Mouse (Mus musculus) CD8-positive naive resting alpha-beta T cell, adult 57 days (primary cell): Measurements from ENCODE around the gene Pgam2. TPM values are rescaled to one million over a fixed set of nuclear protein-coding genes. Genes with fewer than 3 reads are reported as not detected.

Experiments
- total RNA-seq: library from RNA; stranded (reverse); gene quantifications from one replicate; pipeline ENCODE4 v1.2.4, GENCODE M21; 2023

Gene Pgam2
- total RNA-seq = not detected

DNA sequence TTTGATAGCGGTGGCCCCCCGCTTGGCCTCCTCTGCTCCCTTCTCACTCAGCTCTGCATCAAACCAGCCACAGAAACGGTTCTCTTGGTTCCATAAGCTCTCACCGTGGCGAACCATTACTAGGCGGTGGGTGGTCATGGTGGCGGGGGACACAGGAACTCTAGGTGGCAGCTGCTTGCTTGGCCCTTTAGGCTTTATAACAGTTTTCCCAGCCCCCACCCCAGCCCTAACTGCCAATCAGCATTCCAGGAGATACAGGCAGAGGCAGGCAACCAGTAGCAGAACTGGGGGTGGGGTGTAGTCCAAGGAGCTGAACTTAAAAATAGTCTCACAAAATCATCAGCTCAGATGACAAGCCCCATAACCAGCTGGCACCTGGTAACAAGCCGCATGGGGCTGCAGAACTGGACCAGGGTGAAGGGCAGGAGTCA lies at the start of gene Pgam2:
Gene Pgam2 (minus strand): TSS at position 183 of the 431 bp plus-strand sequence.

GRCm38 (mm10) chr11:5837251-5838246 lies 34.0 kb upstream of the Pgam2 start, which contains the start of gene Polm:
Gene Polm, minus strand, starts transcription at chr11:5838016.

DNA sequence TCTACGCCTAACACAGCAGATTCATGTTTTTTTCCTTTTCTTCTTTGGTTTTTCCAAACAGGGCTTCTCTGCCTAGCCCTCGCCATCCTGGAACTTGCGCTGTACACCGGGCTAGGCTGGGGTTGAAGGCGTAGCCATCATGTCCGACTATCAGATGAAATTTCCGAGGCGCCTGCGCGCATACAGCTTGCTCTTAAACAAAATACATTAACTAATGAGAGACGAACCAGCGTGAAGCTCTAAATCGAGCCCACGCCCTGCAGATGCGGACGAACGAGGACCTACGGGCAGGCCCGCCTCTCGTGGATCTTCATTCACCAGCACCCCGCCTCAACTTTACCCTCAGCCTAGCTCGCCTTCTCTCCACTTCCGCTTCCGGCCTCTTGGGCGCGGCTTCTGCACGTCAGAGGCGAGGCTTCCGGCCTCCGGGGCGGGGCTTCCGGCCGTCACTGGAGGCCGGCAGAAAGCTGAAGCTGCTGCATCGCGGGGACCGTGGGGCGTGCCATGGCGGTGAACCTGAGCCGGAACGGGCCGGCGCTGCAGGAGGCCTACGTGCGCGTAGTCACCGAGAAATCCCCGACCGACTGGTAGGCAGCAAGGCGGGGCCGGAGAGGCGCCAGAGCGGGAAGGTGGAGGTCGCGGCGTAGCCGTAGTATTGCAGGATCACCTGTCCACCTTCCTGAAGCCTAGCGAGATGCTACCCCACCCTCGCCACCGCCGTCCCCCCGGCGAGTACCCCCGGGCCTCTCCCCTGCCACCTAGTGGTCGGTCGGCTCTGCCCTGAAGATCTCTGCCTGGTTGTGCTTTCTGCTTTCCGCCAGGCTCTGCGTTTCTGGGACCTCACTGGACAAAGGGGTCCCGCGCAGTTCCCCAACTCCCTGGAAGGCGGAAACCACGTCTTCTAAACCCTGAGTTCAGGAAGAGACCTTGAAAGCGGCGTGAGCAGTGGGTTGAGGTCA lies 15.2 kb downstream of the Pgam2 start, which contains the start of gene Dbnl:
Gene Dbnl (plus strand): TSS at position 433 of the 959 bp plus-strand sequence.

GRCm38 (mm10) chr11:5761820-5762632 lies 41.5 kb downstream of the Pgam2 start, which contains the start of gene Urgcp:
Gene Urgcp, minus strand, starts transcription at chr11:5762376.

Other genes with a start within 250 kb of the Pgam2 start
- gene Ankrd36, start 234.0 kb downstream of the Pgam2 start, total RNA-seq = not detected
- 56.9 TPM for gene Mrps24, start 88.1 kb downstream of the Pgam2 start, total RNA-seq
- gene Urgcp, start 41.4 kb downstream of the Pgam2 start, total RNA-seq = 29.8 TPM
- 118 TPM for gene Dbnl, start 15.2 kb downstream of the Pgam2 start, total RNA-seq
- 38.4 TPM for gene Polm, start 34.3 kb upstream of the Pgam2 start, total RNA-seq
- gene Aebp1, start 58.2 kb upstream of the Pgam2 start, total RNA-seq = 1.3 TPM
- gene Pold2, start 74.6 kb upstream of the Pgam2 start, total RNA-seq = 60.2 TPM
- gene Myl7, start 95.0 kb upstream of the Pgam2 start, total RNA-seq = not detected
- gene Gck, start 146.3 kb upstream of the Pgam2 start, total RNA-seq = not detected
- 58.0 TPM for gene Ykt6, start 152.0 kb upstream of the Pgam2 start, total RNA-seq